ENCODE assay signal across 8 mouse cellular contexts in the genomic region with DNA sequence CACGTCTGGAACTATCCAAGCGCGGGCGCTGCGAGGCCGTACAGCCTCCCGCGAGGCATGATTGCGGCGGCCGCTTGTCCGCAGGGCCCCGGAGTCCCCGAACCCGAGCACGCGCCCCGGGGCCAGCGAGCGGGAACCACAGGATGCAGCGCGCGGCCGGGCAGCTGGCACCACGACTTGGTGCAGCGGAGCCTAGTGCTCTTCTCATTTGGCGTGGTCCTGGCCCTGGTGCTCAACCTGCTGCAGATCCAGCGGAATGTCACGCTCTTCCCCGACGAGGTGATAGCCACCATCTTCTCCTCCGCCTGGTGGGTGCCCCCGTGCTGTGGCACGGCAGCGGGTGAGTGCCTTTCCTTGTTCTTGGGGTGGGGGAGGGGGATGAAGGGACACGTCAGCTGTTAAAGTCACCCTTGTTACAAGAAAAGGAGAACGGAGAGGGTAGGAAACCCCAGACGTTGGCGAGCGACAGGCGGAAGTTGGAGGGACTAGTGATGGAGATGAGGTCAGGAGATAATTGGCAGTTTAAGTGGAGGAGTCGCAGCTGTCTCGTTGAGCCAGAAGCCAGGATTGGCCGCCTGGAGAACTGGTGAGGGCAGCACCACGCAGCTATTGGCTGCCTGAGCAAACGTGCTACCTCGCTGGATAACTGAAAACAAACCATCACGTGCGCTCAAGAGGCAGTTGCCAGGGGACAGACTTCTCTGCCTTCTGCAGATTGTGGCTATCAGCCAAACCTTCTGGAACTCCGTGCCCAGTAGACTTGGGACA. TPM values are rescaled to one million over a fixed set of nuclear protein-coding genes. Genes with fewer than 3 reads are reported as not detected.
DNase-seq lines count a peak whose midpoint lies in the region; ATAC-seq and TF ChIP-seq lines count a peak whose summit lies in the region.

No protein-coding gene starts in this region.

- H3K4me2 ChIP-seq in hindbrain, embryonic 14.5 days (replicated peaks), result peak overlapping the region; percentile 87

- in situ Hi-C loops in Patski (cut with MboI; ENCODE audit: low pct_unique_long_range_greater_than_20kb), result loop anchor here (10.0 kb wide), 1 partner anchor 277 kb away; a partner anchor contains a TSS

- peak; percentile 74 for DNase-seq in Patski (ENCODE audit: low read depth, low spot score)
- DNase-seq in cerebellum, postnatal 14 days, result peak; percentile 90
- peak; percentile 68 to 82 for DNase-seq in frontal cortex, postnatal 25 days (ENCODE audit: low spot score in 2 of 2)
- DNase-seq in hindbrain, embryonic 14.5 days (ENCODE audit: low spot score), result peak; percentile 84
- peak; percentile 87 to 88 for DNase-seq in layer of hippocampus, postnatal 36 days
- peak; percentile 93 for DNase-seq in lung, postnatal 36 days
- peak; percentile 97 for DNase-seq in retina, postnatal 1 day
- peak; percentile 41 for DNase-seq in urinary bladder, adult 2 months (ENCODE audit: low spot score)

- H3K27me3 ChIP-seq in Patski, result no peaks in the 10 kb centered on the region
- H3K27me3 ChIP-seq in hindbrain, embryonic 14.5 days (ENCODE audit: control insufficient read depth, insufficient read depth, low read length), result no peaks in the 10 kb centered on the region

- peak overlapping the region; percentile 94 for H3K27ac ChIP-seq in hindbrain, embryonic 14.5 days

- no peak for TF ChIP-seq CTCF in Patski (IDR thresholded peaks at IDR 0.05)

- peaks cover 28% of the 10 kb centered on the region for H3K4me1 ChIP-seq in hindbrain, embryonic 14.5 days (replicated peaks; ENCODE audit: control insufficient read depth, insufficient read depth, low read length)

- under 1% methylated on average over 50 of the region's 50 CpGs for WGBS in hindbrain, embryonic 14.5 days

- H3K9me3 ChIP-seq in hindbrain, embryonic 14.5 days (ENCODE audit: control insufficient read depth, low read length), result no peaks in the 10 kb centered on the region

- H3K36me3 ChIP-seq in hindbrain, embryonic 14.5 days (replicated peaks; ENCODE audit: control insufficient read depth, insufficient read depth), result peaks cover 37% of the 10 kb centered on the region

- CTCF ChIA-PET in Patski (lab: Charles Lee), result no interaction called here

- POLR2A ChIA-PET in Patski (lab: Charles Lee), result interaction anchor here (0.6 to 1.7 kb wide), 2 partner anchors 281 to 1547 kb away, joined by 3 to 4 read pairs; a partner anchor contains a TSS

- H3K9ac ChIP-seq in hindbrain, embryonic 14.5 days, result peak overlapping the region; percentile 75

- peak; percentile 82 for ATAC-seq in Patski
- peak; percentile 80 for ATAC-seq in hindbrain, embryonic 14.5 days (ENCODE audit: low FRiP score)

- H3K4me3 ChIP-seq in hindbrain, embryonic 14.5 days (replicated peaks; ENCODE audit: low read length), result peak overlapping the region; percentile 76

RNA-seq across cellular contexts. Expression of a gene that starts 0.5 kb away (rescaled TPM):
- 19.8 TPM for polyA plus RNA-seq in Patski (2021)
- polyA plus RNA-seq in hindbrain, embryonic 14.5 days (2014; fragmentation: Nextera tagmentation; extraction: Ambion mirVana), result 79.0 and 92.6 TPM in 2 replicates
- total RNA-seq in layer of hippocampus, postnatal 36 days (2021), result 10 to 100 TPM; 54.9 TPM
- 38.1 and 51.8 TPM in 2 replicates for polyA plus RNA-seq in urinary bladder, adult 2 months (2012; rRNA removed)

Comparison
In these comparisons a context has a peak if more than half of its experiments do, and no peak if none do; other contexts are left out.
1. Peak in every context shown above with its lines: DNase-seq, ATAC-seq, H3K4me3 ChIP-seq and H3K27ac ChIP-seq.
2. DNase-seq: peak in every context shown above with its lines; median percentile 97 in retina, postnatal 1 day; 93 in lung, postnatal 36 days; 90 in cerebellum, postnatal 14 days; 88 in layer of hippocampus, postnatal 36 days; 84 in hindbrain, embryonic 14.5 days; 75 in frontal cortex, postnatal 25 days; 74 in Patski; 41 in urinary bladder, adult 2 months.